Mouse (Mus musculus) liver, postnatal 0 days (tissue): Measurements from ENCODE around the gene Ube2d1. TPM values are rescaled to one million over a fixed set of nuclear protein-coding genes. Genes with fewer than 3 reads are reported as not detected.
A peak's percentile ranks its signal among the peaks of the same experiment; 100 is the strongest.

Experiments used
- ATAC-seq: fragments of 200-750 bp; cut with Nextera tagmentation; 2 replicates; pipeline ENCODE4 v1.8.0; 2017; ENCODE audit warnings: mild to moderate bottlenecking, moderate library complexity
- DNase-seq: peaks from one replicate; pipeline ENCODE4 v3.0.0-alpha.2; 2016
- H3K27ac ChIP-seq: fragments of 300-500 bp; sonication (generic); 2 replicates; pipeline ENCODE4 v1.5.1; 2014; ENCODE audit warnings: antibody characterized with exemption, moderate library complexity, mild to moderate bottlenecking, low read depth
- H3K27me3 ChIP-seq: fragments of 300-500 bp; sonication (generic); 2 replicates; pipeline ENCODE4 v1.6.1; 2014; ENCODE audit warnings: low read length, control low read depth, mixed read lengths; ENCODE audit not compliant: insufficient read depth
- H3K36me3 ChIP-seq: fragments of 300-500 bp; sonication (generic); replicated peaks from 2 replicates; pipeline ENCODE4 v1.6.1; 2014; ENCODE audit warnings: mild to moderate bottlenecking, control low read depth, low read length, moderate library complexity, mixed read lengths; ENCODE audit not compliant: insufficient read depth
- H3K4me1 ChIP-seq: fragments of 300-500 bp; sonication (generic); 2 replicates; pipeline ENCODE4 v1.6.1; 2014; ENCODE audit warnings: antibody characterized with exemption, mild to moderate bottlenecking, control low read depth; ENCODE audit not compliant: insufficient read depth
- H3K4me2 ChIP-seq: fragments of 300-500 bp; sonication (generic); 2 replicates; pipeline ENCODE4 v1.6.1; 2014; ENCODE audit warnings: low read depth, mild to moderate bottlenecking, low read length, moderate library complexity, mixed read lengths
- H3K4me3 ChIP-seq: fragments of 300-500 bp; sonication (generic); 2 replicates; pipeline ENCODE4 v1.5.1; 2014; ENCODE audit warnings: low read depth, low read length
- H3K9ac ChIP-seq: fragments of 300-500 bp; sonication (generic); replicated peaks from 2 replicates; pipeline ENCODE4 v1.6.1; 2014; ENCODE audit warnings: mild to moderate bottlenecking, moderate library complexity
- H3K9me3 ChIP-seq: fragments of 300-500 bp; sonication (generic); 2 replicates; pipeline ENCODE4 v1.6.1; 2016; ENCODE audit warnings: mild to moderate bottlenecking, control low read depth, low read length, mixed read lengths
- CTCF ChIP-seq: sonication (generic); IDR thresholded peaks from 2 replicates; pipeline ENCODE4 v1.5.1; 2016; ENCODE audit warnings: antibody characterized with exemption, low read depth
- EP300 ChIP-seq: IDR thresholded peaks from 2 replicates; pipeline ENCODE4 v1.6.1; 2016; ENCODE audit warnings: antibody characterized with exemption, low read depth, mild to moderate bottlenecking
- WGBS: fragments of 180-500 bp; shearing (Covaris S2); extraction: QIAGEN DNeasy Blood & Tissue Kit; methylation state at CpG from one replicate; pipeline ENCODE4 v1.1.7; 2014; ENCODE audit not compliant: insufficient replicate concordance; 5-methylcytosine and 5-hydroxymethylcytosine counted together
- polyA plus RNA-seq: library from polyadenylated mRNA; unstranded; fragments of >200 nt; fragmentation: Nextera tagmentation; extraction: Ambion mirVana; gene quantifications from 2 replicates; pipeline ENCODE4 v1.2.1, GENCODE M21; 2015

Gene Ube2d1
- polyA plus RNA-seq, 1 experiment from 2014 or later, result 6.9 TPM

DNA sequence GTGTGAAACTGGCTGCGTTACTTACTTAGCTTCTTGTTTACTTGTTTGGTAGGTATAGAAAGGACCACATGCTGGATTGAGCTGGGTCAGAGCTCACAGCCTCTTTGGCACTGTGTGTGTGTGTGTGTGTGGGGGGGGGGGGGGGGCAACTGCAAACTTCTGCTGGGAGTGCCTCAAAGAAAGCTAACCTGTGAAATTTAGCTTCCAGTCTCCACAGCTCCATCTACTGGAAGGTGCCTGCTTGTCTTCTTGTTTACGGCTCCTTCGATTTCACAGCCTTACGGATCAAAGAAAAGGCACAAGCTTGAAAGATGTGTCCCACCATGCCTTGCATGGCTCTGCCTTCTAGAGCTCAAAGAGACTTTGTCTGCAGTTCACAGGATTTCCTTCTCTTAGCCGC is 17.4 kb upstream of the Ube2d1 start:
- ATAC-seq, result no peak
- 15% methylated on average over 5 of the region's 5 CpGs for whole genome bisulfite sequencing
- TF ChIP-seq EP300 (no peak), CTCF (peak; percentile 63)
- Histone ChIP-seq H3K4me2 (no peak overlapping the region), H3K36me3 (no peaks in the 10 kb centered on the region), H3K9me3 (no peaks in the 10 kb centered on the region), H3K27ac (no peak overlapping the region), H3K4me1 (peaks cover 3% of the 10 kb centered on the region; the same call in 1 of the 2 replicates), H3K9ac (no peak overlapping the region), H3K4me3 (no peak overlapping the region), H3K27me3 (no peaks in the 10 kb centered on the region)
- DNase-seq, result no peak

GRCm38 (mm10) chr10:71300161-71300560 is 15.1 kb upstream of the Ube2d1 start:
- WGBS, result 57% methylated on average over 16 of the region's 16 CpGs

DNA sequence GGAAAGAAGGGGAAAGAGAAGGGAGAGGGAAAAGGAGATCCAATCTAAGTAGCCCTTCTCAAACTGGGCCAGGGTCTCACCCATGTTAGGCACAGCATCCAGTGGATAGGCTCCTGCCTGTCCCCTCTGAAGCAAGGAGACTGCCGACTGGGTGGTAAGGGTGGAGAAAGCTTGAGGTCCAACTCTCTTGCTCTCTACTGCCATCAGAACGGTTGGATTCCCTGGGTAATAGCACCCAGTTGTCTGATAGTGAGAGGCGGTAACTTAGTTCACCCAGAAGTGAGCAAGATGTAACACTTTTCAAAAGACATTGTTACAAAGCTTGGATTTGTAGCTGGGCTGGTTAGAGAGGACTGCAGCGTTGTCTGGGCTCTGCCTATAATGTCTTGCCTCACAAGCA is 8.2 kb upstream of the Ube2d1 start:
- 51% methylated on average over 4 of the region's 4 CpGs for WGBS
- no peak overlapping the region for H3K9ac ChIP-seq
- no peak for DNase-seq
- H3K27me3 ChIP-seq, result no peaks in the 10 kb centered on the region
- ATAC-seq, result no peak
- H3K36me3 ChIP-seq, result no peaks in the 10 kb centered on the region
- no peak overlapping the region for H3K4me3 ChIP-seq
- no peak overlapping the region for H3K27ac ChIP-seq
- H3K4me1 ChIP-seq, result peaks cover 11% of the 10 kb centered on the region
- no peak overlapping the region for H3K4me2 ChIP-seq
- H3K9me3 ChIP-seq, result no peaks in the 10 kb centered on the region
- TF ChIP-seq EP300 (no peak), CTCF (peak; percentile 18; the same call in 1 of the 2 replicates)

More at GRCm38 (mm10) chr10:71300161-71300560, 15.1 kb upstream of the Ube2d1 start:
- Histone ChIP-seq H3K27me3 (no peaks in the 10 kb centered on the region), H3K4me1 (no peaks in the 10 kb centered on the region), H3K4me3 (no peak overlapping the region), H3K4me2 (no peak overlapping the region), H3K9ac (no peak overlapping the region), H3K36me3 (no peaks in the 10 kb centered on the region), H3K27ac (no peak overlapping the region), H3K9me3 (no peaks in the 10 kb centered on the region)
- ATAC-seq (no peak), DNase-seq (no peak)
- TF ChIP-seq CTCF, result no peak
- TF ChIP-seq EP300, result no peak

DNA sequence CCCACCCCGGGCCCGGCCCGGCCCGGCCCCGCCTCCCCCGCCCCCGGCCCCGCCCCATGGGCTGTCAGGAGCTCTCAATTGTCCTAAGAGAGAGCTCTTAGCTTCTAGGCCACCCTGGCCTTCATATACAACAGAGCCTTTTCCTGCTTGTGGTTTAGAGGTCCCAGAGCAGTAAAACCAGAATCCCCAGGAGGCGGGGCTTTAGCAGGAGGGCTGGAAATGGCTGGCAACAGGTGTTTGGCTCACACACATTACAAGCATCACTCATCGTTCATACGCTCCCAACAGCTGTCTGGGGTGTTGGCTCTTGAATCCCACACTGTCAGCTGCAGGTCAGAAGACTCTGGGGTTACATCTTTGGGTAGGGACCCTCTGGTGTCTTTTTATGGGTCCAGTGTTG is 7.2 kb upstream of the Ube2d1 start:
- H3K27ac ChIP-seq, result no peak overlapping the region
- H3K4me3 ChIP-seq, result no peak overlapping the region
- no peaks in the 10 kb centered on the region for H3K27me3 ChIP-seq
- no peaks in the 10 kb centered on the region for H3K36me3 ChIP-seq
- peak overlapping the region; percentile 48 for H3K4me2 ChIP-seq
- H3K9ac ChIP-seq, result no peak overlapping the region
- no peaks in the 10 kb centered on the region for H3K9me3 ChIP-seq
- peak; percentile 36 for DNase-seq
- peaks cover 11% of the 10 kb centered on the region for H3K4me1 ChIP-seq
- TF ChIP-seq CTCF (no peak), EP300 (no peak)
- ATAC-seq, result peak; percentile 43
- 22% methylated on average over 3 of the region's 11 CpGs for WGBS

DNA sequence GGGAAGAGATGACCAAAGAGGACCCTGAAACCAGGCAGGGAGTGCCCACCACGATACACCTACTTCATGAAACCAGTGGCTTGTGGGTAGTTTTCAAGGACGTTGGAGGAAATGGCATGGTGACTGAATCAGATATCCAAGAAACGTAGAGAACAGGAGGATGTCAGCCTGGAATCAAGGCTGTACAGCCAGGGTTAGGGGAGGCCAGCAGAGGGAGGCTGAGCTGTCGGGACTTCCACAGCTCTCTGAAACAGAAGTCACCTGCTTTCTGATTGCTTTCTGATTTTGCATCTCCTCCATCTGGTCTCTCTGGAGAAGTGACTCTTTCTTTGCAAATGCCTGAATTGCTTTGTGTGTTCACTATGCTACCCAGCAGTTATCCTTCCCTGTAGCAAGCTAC is 6.7 kb upstream of the Ube2d1 start:
- H3K36me3 ChIP-seq, result no peaks in the 10 kb centered on the region
- TF ChIP-seq EP300 (no peak), CTCF (0 out of 2 replicates have a peak, but pooled peaks have one; percentile 4)
- peak overlapping the region; percentile 48 for H3K4me2 ChIP-seq
- DNase-seq (no peak), ATAC-seq (peak; percentile 33; the same call in 1 of the 2 replicates)
- no peaks in the 10 kb centered on the region for H3K9me3 ChIP-seq
- H3K9ac ChIP-seq, result no peak overlapping the region
- peaks cover 11% of the 10 kb centered on the region for H3K4me1 ChIP-seq
- H3K4me3 ChIP-seq, result no peak overlapping the region
- no peaks in the 10 kb centered on the region for H3K27me3 ChIP-seq
- H3K27ac ChIP-seq, result peak overlapping the region; percentile 62; the same call in 1 of the 2 replicates
- WGBS, result 8% methylated on average over 4 of the region's 4 CpGs

DNA sequence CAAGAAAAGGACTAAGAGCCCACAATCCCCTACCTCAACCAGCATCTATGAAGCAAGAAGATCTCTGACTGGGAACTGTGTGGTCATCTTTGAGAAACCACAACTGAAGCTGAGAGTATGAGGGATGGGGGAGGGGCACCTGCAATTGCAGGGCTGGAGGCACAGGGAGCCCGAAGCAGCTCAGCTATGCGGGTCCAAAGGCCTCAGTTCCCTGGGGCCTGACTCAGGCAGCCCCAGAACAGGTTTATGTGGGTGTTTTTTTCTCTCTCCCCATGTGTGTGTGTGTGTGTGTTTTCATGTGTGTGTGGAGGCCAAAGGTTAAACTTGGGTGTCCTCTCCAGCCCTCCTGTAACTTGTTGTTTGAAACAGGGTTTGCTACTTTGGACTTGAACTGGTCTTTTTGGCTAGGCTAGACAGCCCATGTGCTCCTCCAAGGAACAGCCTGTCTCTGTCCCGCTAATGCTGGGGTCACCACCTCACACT is 6.2 kb upstream of the Ube2d1 start:
- Histone ChIP-seq H3K9ac (no peak overlapping the region), H3K4me3 (no peak overlapping the region), H3K4me2 (no peak overlapping the region), H3K27ac (peak overlapping the region; percentile 62; the same call in 1 of the 2 replicates), H3K4me1 (peaks cover 11% of the 10 kb centered on the region), H3K27me3 (no peaks in the 10 kb centered on the region), H3K36me3 (no peaks in the 10 kb centered on the region), H3K9me3 (no peaks in the 10 kb centered on the region)
- DNase-seq, result peak; percentile 54
- TF ChIP-seq EP300 (no peak), CTCF (no peak)
- peak; percentile 92 for ATAC-seq
- 15% methylated on average over 3 of the region's 3 CpGs for WGBS
